In the genomic region with DNA sequence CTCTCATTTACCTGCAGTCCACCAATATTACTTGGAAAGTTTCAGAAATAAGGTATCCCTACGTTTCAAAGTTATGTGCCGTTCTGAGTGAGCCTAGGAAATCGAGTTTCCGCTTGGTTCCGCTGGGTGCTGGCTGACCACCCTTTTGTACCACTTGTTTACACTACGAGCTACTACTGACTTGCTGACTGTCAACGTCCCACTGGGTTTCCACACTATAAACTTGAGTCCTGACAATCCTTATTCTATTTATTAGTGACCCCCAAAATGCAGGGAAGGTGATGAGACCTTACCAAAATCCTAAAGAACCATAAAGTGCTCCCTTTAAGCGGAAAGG, we compare ENCODE assay signal across 8 mouse cellular contexts. TPM values are rescaled to one million over a fixed set of nuclear protein-coding genes. Genes with fewer than 3 reads are reported as not detected.
DNase-seq lines count a peak whose midpoint lies in the region; ATAC-seq lines count a peak whose summit lies in the region.

No protein-coding gene starts in this region.

- WGBS in neural tube, embryonic 11.5 days, result 10% methylated on average over 8 of the region's 8 CpGs
- 12% methylated on average over 8 of the region's 8 CpGs for WGBS in forebrain, embryonic 10.5 days
- 9% methylated on average over 8 of the region's 8 CpGs for WGBS in liver, embryonic 11.5 days
- WGBS in stomach, embryonic 15.5 days, result 9% methylated on average over 8 of the region's 8 CpGs

- no peak overlapping the region; the same call in 1 of the 2 replicates for H3K27ac ChIP-seq in neural tube, embryonic 11.5 days (ENCODE audit: low read depth, low read length)
- peak overlapping the region; percentile 99 for H3K27ac ChIP-seq in forebrain, embryonic 10.5 days
- peak overlapping the region; percentile 94 for H3K27ac ChIP-seq in liver, embryonic 11.5 days (ENCODE audit: low read depth, low read length)
- H3K27ac ChIP-seq in stomach, embryonic 15.5 days, result peak overlapping the region; percentile 77

- no peaks in the 10 kb centered on the region for H3K9me3 ChIP-seq in neural tube, embryonic 11.5 days (ENCODE audit: control insufficient read depth, low read length)
- no peaks in the 10 kb centered on the region for H3K9me3 ChIP-seq in forebrain, embryonic 10.5 days
- no peaks in the 10 kb centered on the region for H3K9me3 ChIP-seq in liver, embryonic 11.5 days (ENCODE audit: control insufficient read depth, low read length)
- H3K9me3 ChIP-seq in stomach, embryonic 15.5 days, result no peaks in the 10 kb centered on the region

- H3K4me2 ChIP-seq in neural tube, embryonic 11.5 days (ENCODE audit: low read depth), result peak overlapping the region; percentile 76
- H3K4me2 ChIP-seq in liver, embryonic 11.5 days, result peak overlapping the region; percentile 80
- peak overlapping the region; percentile 67 for H3K4me2 ChIP-seq in stomach, embryonic 15.5 days

- peak; percentile 45; the same call in 1 of the 2 replicates for ATAC-seq in neural tube, embryonic 11.5 days (ENCODE audit: insufficient read depth, low FRiP score, low TSS enrichment)
- peak; percentile 67 for ATAC-seq in liver, embryonic 11.5 days (replicated peaks; ENCODE audit: low FRiP score)
- ATAC-seq in stomach, embryonic 15.5 days (ENCODE audit: insufficient read depth, low FRiP score, low read depth), result peak; percentile 65

- DNase-seq in neural tube, embryonic 11.5 days (ENCODE audit: low spot score), result no peak
- no peak for DNase-seq in neural tube, embryonic 10.5 days (ENCODE audit: extremely low spot score, low spot score)
- DNase-seq in forebrain, embryonic 10.5 days (ENCODE audit: extremely low spot score, low spot score), result no peak
- DNase-seq in liver, embryonic 11.5 days (ENCODE audit: low spot score), result no peak
- no peak for DNase-seq in cerebellum, postnatal 10 days
- no peak for DNase-seq in thymus, postnatal 10 days (ENCODE audit: low spot score in 2 of 2)
- DNase-seq in gastrocnemius, adult 18-20 months (ENCODE audit: low spot score), result no peak

- no peaks in the 10 kb centered on the region for H3K27me3 ChIP-seq in neural tube, embryonic 11.5 days (ENCODE audit: control insufficient read depth, insufficient read depth, low read length)
- no peaks in the 10 kb centered on the region for H3K27me3 ChIP-seq in forebrain, embryonic 10.5 days (ENCODE audit: poor library complexity, severe bottlenecking)
- H3K27me3 ChIP-seq in liver, embryonic 11.5 days (replicated peaks; ENCODE audit: control insufficient read depth, insufficient read depth, low read length), result no peaks in the 10 kb centered on the region
- H3K27me3 ChIP-seq in stomach, embryonic 15.5 days (replicated peaks), result no peaks in the 10 kb centered on the region

- peak overlapping the region; percentile 99 for H3K9ac ChIP-seq in neural tube, embryonic 11.5 days (ENCODE audit: low read length)
- peak overlapping the region; percentile 98 for H3K9ac ChIP-seq in liver, embryonic 11.5 days (ENCODE audit: low read depth, low read length)
- peak overlapping the region; percentile 46; the same call in 1 of the 2 replicates for H3K9ac ChIP-seq in stomach, embryonic 15.5 days

- H3K4me3 ChIP-seq in neural tube, embryonic 11.5 days (ENCODE audit: low read depth, low read length), result peak overlapping the region; percentile 97
- H3K4me3 ChIP-seq in forebrain, embryonic 10.5 days, result peak overlapping the region; percentile 96
- peak overlapping the region; percentile 99 for H3K4me3 ChIP-seq in liver, embryonic 11.5 days (ENCODE audit: low read depth, low read length)
- H3K4me3 ChIP-seq in stomach, embryonic 15.5 days (replicated peaks), result peak overlapping the region; percentile 97

- H3K36me3 ChIP-seq in neural tube, embryonic 11.5 days (ENCODE audit: control insufficient read depth, insufficient read depth, low read length), result no peaks in the 10 kb centered on the region
- peaks cover 15% of the 10 kb centered on the region for H3K36me3 ChIP-seq in forebrain, embryonic 10.5 days (replicated peaks)
- H3K36me3 ChIP-seq in liver, embryonic 11.5 days (ENCODE audit: control insufficient read depth, insufficient read depth, low read length), result no peaks in the 10 kb centered on the region
- H3K36me3 ChIP-seq in stomach, embryonic 15.5 days, result no peaks in the 10 kb centered on the region

- H3K4me1 ChIP-seq in neural tube, embryonic 11.5 days (ENCODE audit: control insufficient read depth, insufficient read depth, low read length), result peaks cover 5% of the 10 kb centered on the region
- peaks cover 12% of the 10 kb centered on the region for H3K4me1 ChIP-seq in forebrain, embryonic 10.5 days
- H3K4me1 ChIP-seq in liver, embryonic 11.5 days (replicated peaks; ENCODE audit: control insufficient read depth, insufficient read depth, low read length), result peaks cover 10% of the 10 kb centered on the region
- peaks cover 7% of the 10 kb centered on the region for H3K4me1 ChIP-seq in stomach, embryonic 15.5 days

RNA-seq across cellular contexts. Expression of a gene that starts 0.4 kb away (rescaled TPM):
- 110 and 113 TPM in 2 replicates for polyA plus RNA-seq in neural tube, embryonic 11.5 days (2014; fragmentation: Nextera tagmentation; extraction: Ambion mirVana)
- polyA plus RNA-seq in forebrain, embryonic 10.5 days (2016; fragmentation: Nextera tagmentation; extraction: Ambion mirVana), result 149 and 150 TPM in 2 replicates
- polyA plus RNA-seq in liver, embryonic 11.5 days (2014; fragmentation: Nextera tagmentation; extraction: Ambion mirVana), result 51.3 and 54.7 TPM in 2 replicates
- polyA plus RNA-seq in stomach, embryonic 15.5 days (2015; fragmentation: Nextera tagmentation; extraction: Ambion mirVana), result 72.4 and 74.2 TPM in 2 replicates
- total RNA-seq in gastrocnemius, adult 18-20 months (2021), result 10 to 100 TPM; 19.2 to 21.5 TPM

RNA-seq across cellular contexts. Expression of a gene that starts 15.2 kb away (rescaled TPM):
- 9.5 and 15.6 TPM in 2 replicates for polyA plus RNA-seq in neural tube, embryonic 11.5 days (2014; fragmentation: Nextera tagmentation; extraction: Ambion mirVana)
- 17.8 and 19.1 TPM in 2 replicates for polyA plus RNA-seq in forebrain, embryonic 10.5 days (2016; fragmentation: Nextera tagmentation; extraction: Ambion mirVana)
- 29.8 and 35.2 TPM in 2 replicates for polyA plus RNA-seq in liver, embryonic 11.5 days (2014; fragmentation: Nextera tagmentation; extraction: Ambion mirVana)
- polyA plus RNA-seq in stomach, embryonic 15.5 days (2015; fragmentation: Nextera tagmentation; extraction: Ambion mirVana), result 90.2 and 90.5 TPM in 2 replicates
- total RNA-seq in gastrocnemius, adult 18-20 months (2021), result 1 to 10 TPM; 2.7 to 3.2 TPM

RNA-seq across cellular contexts. Expression of a gene that starts 29.8 kb away (rescaled TPM):
- polyA plus RNA-seq in neural tube, embryonic 11.5 days (2014; fragmentation: Nextera tagmentation; extraction: Ambion mirVana), result 31.9 and 34.3 TPM in 2 replicates
- polyA plus RNA-seq in forebrain, embryonic 10.5 days (2016; fragmentation: Nextera tagmentation; extraction: Ambion mirVana), result 23.7 and 24.2 TPM in 2 replicates
- 46.0 and 47.3 TPM in 2 replicates for polyA plus RNA-seq in liver, embryonic 11.5 days (2014; fragmentation: Nextera tagmentation; extraction: Ambion mirVana)
- polyA plus RNA-seq in stomach, embryonic 15.5 days (2015; fragmentation: Nextera tagmentation; extraction: Ambion mirVana), result 16.5 and 16.6 TPM in 2 replicates
- total RNA-seq in gastrocnemius, adult 18-20 months (2021), result 10 to 100 TPM; 18.3 to 20.3 TPM

RNA-seq across cellular contexts. Expression of a gene that starts 42.4 kb away (rescaled TPM):
- 30.5 and 32.7 TPM in 2 replicates for polyA plus RNA-seq in neural tube, embryonic 11.5 days (2014; fragmentation: Nextera tagmentation; extraction: Ambion mirVana)
- 35.1 and 35.2 TPM in 2 replicates for polyA plus RNA-seq in forebrain, embryonic 10.5 days (2016; fragmentation: Nextera tagmentation; extraction: Ambion mirVana)
- 22.9 and 25.2 TPM in 2 replicates for polyA plus RNA-seq in liver, embryonic 11.5 days (2014; fragmentation: Nextera tagmentation; extraction: Ambion mirVana)
- polyA plus RNA-seq in stomach, embryonic 15.5 days (2015; fragmentation: Nextera tagmentation; extraction: Ambion mirVana), result 23.1 and 24.0 TPM in 2 replicates
- 1 to 10 TPM; 2.7 to 3.8 TPM for total RNA-seq in gastrocnemius, adult 18-20 months (2021)

RNA-seq across cellular contexts. Expression of a gene that starts 55.1 kb away (rescaled TPM):
- 144 and 147 TPM in 2 replicates for polyA plus RNA-seq in neural tube, embryonic 11.5 days (2014; fragmentation: Nextera tagmentation; extraction: Ambion mirVana)
- 121 and 124 TPM in 2 replicates for polyA plus RNA-seq in forebrain, embryonic 10.5 days (2016; fragmentation: Nextera tagmentation; extraction: Ambion mirVana)
- polyA plus RNA-seq in liver, embryonic 11.5 days (2014; fragmentation: Nextera tagmentation; extraction: Ambion mirVana), result 149 and 158 TPM in 2 replicates
- 122 and 129 TPM in 2 replicates for polyA plus RNA-seq in stomach, embryonic 15.5 days (2015; fragmentation: Nextera tagmentation; extraction: Ambion mirVana)
- 10 to 100 TPM; 38.1 TPM for total RNA-seq in gastrocnemius, adult 18-20 months (2021)

Comparison
In these comparisons a context has a peak if more than half of its experiments do, and no peak if none do; other contexts are left out.
1. H3K9ac ChIP-seq: peak in every context shown above with its lines; median percentile 99 in neural tube, embryonic 11.5 days; 98 in liver, embryonic 11.5 days; 46 in stomach, embryonic 15.5 days.